Mouse (Mus musculus) ES-Bruce4 (cell line): ENCODE data around the gene Siglech. TPM values are rescaled to one million over a fixed set of nuclear protein-coding genes. Genes with fewer than 3 reads are reported as not detected.

Experiments
- H3K27ac ChIP-seq: 2 replicates; pipeline ENCODE4 v1.5.1; 2012; ENCODE audit warnings: low read length, inconsistent platforms; ENCODE audit not compliant: insufficient read depth
- H3K27me3 ChIP-seq: 2 replicates; pipeline ENCODE4 v1.6.1; 2012; ENCODE audit warnings: mild to moderate bottlenecking, low read length, inconsistent platforms; ENCODE audit not compliant: control insufficient read depth, poor library complexity, insufficient read depth, severe bottlenecking
- H3K36me3 ChIP-seq: 2 replicates; pipeline ENCODE4 v1.6.1; 2012; ENCODE audit warnings: inconsistent platforms, mild to moderate bottlenecking, low read length, moderate library complexity; ENCODE audit not compliant: control insufficient read depth, poor library complexity, insufficient read depth, severe bottlenecking
- H3K4me1 ChIP-seq: one replicate; pipeline ENCODE4 v1.8.1; 2011; ENCODE audit warnings: low read length; ENCODE audit not compliant: control insufficient read depth, insufficient read depth
- H3K4me3 ChIP-seq: 2 replicates; pipeline ENCODE4 v1.5.1; 2011; ENCODE audit warnings: low read depth, mild to moderate bottlenecking, low read length
- H3K9ac ChIP-seq: 2 replicates; pipeline ENCODE4 v1.6.1; 2012; ENCODE audit warnings: low read depth, mild to moderate bottlenecking, inconsistent platforms; ENCODE audit not compliant: poor library complexity, severe bottlenecking
- H3K9me3 ChIP-seq: replicated peaks from 2 replicates; pipeline ENCODE4 v1.6.1; 2012; ENCODE audit warnings: mild to moderate bottlenecking, low read length, inconsistent platforms; ENCODE audit not compliant: control insufficient read depth, poor library complexity, insufficient read depth, severe bottlenecking
- CTCF ChIP-seq: IDR thresholded peaks from one replicate; pipeline ENCODE4 v1.8.1; 2011; ENCODE audit warnings: low read depth, low read length
- EP300 ChIP-seq: IDR thresholded peaks from 2 replicates; pipeline ENCODE4 v1.6.1; 2011; ENCODE audit warnings: low read depth, low read length; ENCODE audit not compliant: insufficient read depth
- POLR2A ChIP-seq: IDR thresholded peaks from one replicate; pipeline ENCODE4 v1.8.1; 2011; ENCODE audit warnings: low read length; ENCODE audit not compliant: insufficient read depth
- polyA plus RNA-seq: library from polyadenylated mRNA; stranded (reverse); fragments of >200 nt; gene quantifications from 2 replicates; pipeline ENCODE4 v1.2.4, GENCODE M21; 2011; ENCODE audit warnings: low read depth; ENCODE audit not compliant: missing spikeins, insufficient read depth, insufficient read length

Siglech gene
- not detected in 2 replicates for polyA plus RNA-seq

DNA sequence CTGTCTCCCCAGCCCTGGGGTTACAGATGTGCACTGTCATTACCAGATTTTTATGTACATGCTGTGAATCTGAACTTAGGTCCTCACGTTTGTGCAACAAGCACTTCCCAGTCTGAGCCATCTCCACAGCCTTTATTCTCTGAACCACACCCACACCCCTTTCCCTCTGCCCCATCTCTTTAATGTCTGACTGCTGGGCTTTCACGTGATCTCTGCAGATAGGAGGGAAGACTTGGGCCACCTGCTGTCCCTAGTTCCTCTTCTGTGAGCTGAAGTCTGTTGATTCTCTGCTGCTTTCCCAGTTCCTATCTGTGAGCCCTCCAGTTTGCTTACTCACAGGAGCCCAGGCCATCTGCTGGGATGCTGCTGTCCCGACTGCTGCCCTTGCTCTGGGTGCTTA lies at the start of gene Siglech:
Gene Siglech (plus strand): TSS at position 253 of the 400 bp plus-strand sequence.
- no peak within 1 kb of the TSS for H3K4me3 ChIP-seq
- H3K27ac ChIP-seq: no peak within 1 kb of the TSS
- no peaks in the 10 kb centered on the region for H3K4me1 ChIP-seq
- no peaks in the 10 kb centered on the region for H3K27me3 ChIP-seq
- no peak within 1 kb of the TSS for H3K9ac ChIP-seq
- no peaks in the 10 kb centered on the region for H3K36me3 ChIP-seq
- TF ChIP-seq POLR2A: no peak
- no peaks in the 10 kb centered on the region for H3K9me3 ChIP-seq

DNA sequence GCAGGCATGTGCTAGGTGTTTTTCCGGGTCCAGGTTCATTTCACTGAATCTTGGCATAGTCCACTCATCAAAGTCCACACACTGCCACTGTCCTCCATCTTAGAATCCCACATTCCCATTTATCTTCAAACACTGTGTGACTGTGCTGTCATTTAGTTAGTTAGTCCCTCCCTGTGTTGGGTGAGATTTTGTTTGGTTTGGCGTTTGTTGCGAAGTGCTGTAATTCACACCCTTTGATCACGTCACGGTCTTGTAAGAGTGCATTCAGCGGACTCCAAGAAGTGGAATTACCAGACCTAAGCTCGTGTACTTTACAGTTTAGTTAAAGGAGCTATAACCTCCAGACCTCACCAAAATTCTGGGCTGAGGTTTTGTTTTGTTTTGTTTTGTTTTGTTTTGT lies 45.3 kb upstream of the Siglech start:
- no peak for TF ChIP-seq EP300
- no peak for TF ChIP-seq CTCF
- TF ChIP-seq POLR2A: no peak
- Histone ChIP-seq H3K4me3 (no peak overlapping the region), H3K36me3 (no peaks in the 10 kb centered on the region), H3K27me3 (no peaks in the 10 kb centered on the region), H3K9ac (no peak overlapping the region), H3K4me1 (no peaks in the 10 kb centered on the region), H3K9me3 (no peaks in the 10 kb centered on the region), H3K27ac (no peak overlapping the region)

DNA sequence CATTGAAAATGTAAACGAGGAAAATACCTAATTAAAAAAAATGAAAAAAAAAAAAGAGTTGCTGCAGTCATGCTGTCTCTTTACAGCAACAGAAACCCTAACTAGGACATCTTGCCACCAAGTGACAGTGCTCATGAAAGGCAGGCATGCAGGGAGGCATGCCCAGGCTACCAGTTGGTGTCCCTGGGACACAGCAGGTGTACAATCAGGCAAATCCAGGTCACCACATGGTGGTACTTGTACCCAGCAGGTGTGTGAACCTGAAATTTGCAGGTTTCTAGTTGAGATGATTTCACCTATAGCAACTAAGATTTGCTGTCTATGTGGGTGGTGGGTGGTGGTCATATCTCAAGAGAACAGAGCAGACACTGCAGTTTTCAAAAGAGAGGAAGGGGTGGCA lies 39.1 kb upstream of the Siglech start:
- Histone ChIP-seq H3K4me1 (no peaks in the 10 kb centered on the region), H3K27me3 (no peaks in the 10 kb centered on the region), H3K36me3 (no peaks in the 10 kb centered on the region), H3K27ac (no peak overlapping the region), H3K9ac (no peak overlapping the region), H3K9me3 (no peaks in the 10 kb centered on the region), H3K4me3 (no peak overlapping the region)
- no peak for TF ChIP-seq EP300
- TF ChIP-seq POLR2A: no peak
- no peak for TF ChIP-seq CTCF

DNA sequence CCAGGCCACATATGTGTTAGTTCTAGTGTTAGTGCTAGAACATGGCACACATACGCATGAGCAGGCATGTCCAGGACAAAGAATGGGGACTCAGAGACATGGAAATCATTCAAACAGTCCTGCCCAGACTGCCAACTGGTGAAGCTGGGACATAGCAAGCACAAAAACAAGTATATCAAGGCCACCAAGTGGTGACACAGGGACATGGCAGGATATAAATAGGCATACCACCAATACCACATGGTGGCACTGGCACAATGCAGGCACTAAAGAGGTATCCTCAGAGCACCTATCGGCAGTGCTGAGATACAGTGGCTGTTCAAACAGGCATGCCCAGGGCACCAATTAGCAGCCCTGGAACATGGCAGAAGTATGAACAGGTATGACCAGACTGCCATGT lies 33.5 kb upstream of the Siglech start:
- Histone ChIP-seq H3K4me1 (no peaks in the 10 kb centered on the region), H3K27ac (no peak overlapping the region), H3K36me3 (no peaks in the 10 kb centered on the region), H3K9me3 (no peaks in the 10 kb centered on the region), H3K27me3 (no peaks in the 10 kb centered on the region), H3K4me3 (no peak overlapping the region), H3K9ac (no peak overlapping the region)
- no peak for TF ChIP-seq EP300
- TF ChIP-seq CTCF: no peak
- no peak for TF ChIP-seq POLR2A

DNA sequence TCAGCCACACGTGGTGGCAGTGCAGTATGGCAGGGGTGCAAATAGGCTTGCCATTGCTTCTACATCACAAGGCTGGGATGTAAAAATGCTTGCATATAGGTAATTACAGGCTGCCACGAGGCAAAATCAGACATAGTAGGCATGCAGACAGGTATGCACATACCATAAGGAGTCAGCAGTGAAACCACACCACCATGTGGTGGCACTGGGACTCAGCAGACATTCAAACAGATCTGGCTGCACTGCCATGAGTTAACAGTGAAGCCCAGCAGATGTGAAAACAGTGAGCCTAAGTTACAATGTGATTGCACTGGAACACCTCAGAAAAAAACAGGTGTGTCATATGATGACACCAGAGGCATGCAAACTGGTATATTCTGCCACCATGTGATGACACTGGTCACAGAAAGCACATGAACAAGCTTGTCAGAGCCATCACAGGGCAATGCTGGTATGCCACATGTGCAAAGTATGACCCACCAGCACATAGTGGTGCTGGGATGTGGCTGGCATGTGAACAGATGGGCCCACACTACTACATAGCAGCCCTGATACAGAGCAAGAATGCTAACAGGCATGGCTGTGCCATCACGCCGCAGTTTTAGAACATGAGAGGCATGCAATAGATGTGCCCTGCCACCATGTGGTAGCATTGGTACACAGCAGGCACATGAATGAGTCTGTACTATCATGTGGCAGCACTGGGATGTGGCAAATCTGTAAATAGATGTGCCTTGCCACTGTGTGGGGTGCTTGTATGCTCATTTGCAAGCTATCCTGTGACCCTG lies 30.7 kb upstream of the Siglech start:
- no peaks in the 10 kb centered on the region for H3K27me3 ChIP-seq
- H3K9ac ChIP-seq: no peak overlapping the region
- no peaks in the 10 kb centered on the region for H3K36me3 ChIP-seq
- TF ChIP-seq POLR2A: no peak
- peak; percentile 43 for TF ChIP-seq CTCF
- no peak overlapping the region for H3K4me3 ChIP-seq
- H3K4me1 ChIP-seq: no peaks in the 10 kb centered on the region
- no peak overlapping the region for H3K27ac ChIP-seq
- no peaks in the 10 kb centered on the region for H3K9me3 ChIP-seq

DNA sequence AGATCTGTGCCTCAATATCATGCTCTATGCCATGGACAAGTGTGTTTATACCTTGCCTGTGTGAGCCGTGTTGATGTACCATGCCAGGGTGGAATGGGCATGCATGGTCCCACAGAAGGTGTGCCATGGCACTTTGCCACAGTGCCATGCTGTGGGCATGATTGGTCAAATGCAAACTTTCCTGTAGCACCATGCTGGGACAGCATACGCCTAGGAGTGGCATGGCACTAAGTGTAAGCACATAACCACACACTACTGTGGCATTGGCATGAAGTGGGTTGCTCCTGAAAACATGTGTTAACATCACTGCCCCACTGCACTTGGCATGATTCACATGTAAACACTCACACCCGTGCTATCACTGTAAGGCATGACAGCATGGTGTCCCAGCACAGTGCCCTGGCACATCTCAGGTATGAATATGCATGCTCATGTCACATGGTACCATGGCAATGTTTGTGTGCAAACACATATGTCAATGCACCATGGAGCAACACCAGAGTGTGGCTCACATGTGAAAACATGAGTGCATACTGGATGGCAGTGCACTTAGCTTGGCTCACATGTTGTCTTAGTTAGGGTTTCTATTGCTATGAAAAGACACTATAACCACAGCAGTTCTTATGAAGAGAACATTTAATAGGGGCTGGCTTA lies 24.2 kb upstream of the Siglech start:
- Histone ChIP-seq H3K27me3 (no peaks in the 10 kb centered on the region), H3K27ac (no peak overlapping the region), H3K4me3 (no peak overlapping the region), H3K9ac (no peak overlapping the region), H3K4me1 (no peaks in the 10 kb centered on the region), H3K36me3 (no peaks in the 10 kb centered on the region), H3K9me3 (no peaks in the 10 kb centered on the region)
- TF ChIP-seq POLR2A (no peak), CTCF (no peak), EP300 (no peak)
